Mouse (Mus musculus): ENCODE measurements around the gene Gm49373. TPM values are rescaled to one million over a fixed set of nuclear protein-coding genes. Genes with fewer than 3 reads are reported as not detected.

Gene Gm49373
- 0.20 and 0.27 TPM in 2 replicates for polyA plus RNA-seq (2012; rRNA removed)

- H3K36me3 ChIP-seq (ENCODE audit: control insufficient read depth, insufficient read depth, low read length): no peaks in the 10 kb centered on the region
- peak within 1 kb of the TSS; percentile 85 for H3K4me3 ChIP-seq (ENCODE audit: insufficient read depth, low read depth, low read length)
- H3K27ac ChIP-seq (ENCODE audit: insufficient read depth, low read depth, low read length): peak within 1 kb of the TSS; percentile 54
- peak; percentile 35 for TF ChIP-seq POLR2A (IDR thresholded peaks at IDR 0.05; ENCODE audit: low read depth, low read length)
- no peak for TF ChIP-seq CTCF (conservative IDR thresholded peaks at IDR 0.05; ENCODE audit: insufficient read depth, insufficient read length, low read depth, low read length)
- 2% methylated on average over 58 of the region's 58 CpGs for WGBS
- DNase-seq: peak; percentile 96
- peaks cover 4% of the 10 kb centered on the region; the same call in 1 of the 2 replicates for H3K4me1 ChIP-seq (ENCODE audit: control insufficient read depth, insufficient read depth, low read length)
- no peaks in the 10 kb centered on the region for H3K27me3 ChIP-seq (replicated peaks; ENCODE audit: control insufficient read depth, insufficient read depth, low read length)
These were observed at the start of gene Gm49373, which contains the start of gene Fdx1l for GRCm38 (mm10) chr9:21073044-21073840. TSS of gene Gm49373 (minus strand) at chr9:21073096. TSS of gene Fdx1l (minus strand) at chr9:21073614.

GRCm38 (mm10) chr9:21121483-21121882 lies 48.6 kb upstream of the Gm49373 start:
- Histone ChIP-seq H3K27me3 (replicated peaks; ENCODE audit: control insufficient read depth, insufficient read depth, low read length) (no peaks in the 10 kb centered on the region), H3K4me3 (ENCODE audit: insufficient read depth, low read depth, low read length) (no peak overlapping the region), H3K4me1 (ENCODE audit: control insufficient read depth, insufficient read depth, low read length) (no peaks in the 10 kb centered on the region), H3K27ac (ENCODE audit: insufficient read depth, low read depth, low read length) (no peak overlapping the region), H3K36me3 (ENCODE audit: control insufficient read depth, insufficient read depth, low read length) (no peaks in the 10 kb centered on the region)
- TF ChIP-seq POLR2A (IDR thresholded peaks at IDR 0.05; ENCODE audit: low read depth, low read length): no peak
- no peak for TF ChIP-seq CTCF (conservative IDR thresholded peaks at IDR 0.05; ENCODE audit: insufficient read depth, insufficient read length, low read depth, low read length)
- peak; percentile 48 for DNase-seq
- WGBS: 89% methylated on average over 16 of the region's 16 CpGs

DNA sequence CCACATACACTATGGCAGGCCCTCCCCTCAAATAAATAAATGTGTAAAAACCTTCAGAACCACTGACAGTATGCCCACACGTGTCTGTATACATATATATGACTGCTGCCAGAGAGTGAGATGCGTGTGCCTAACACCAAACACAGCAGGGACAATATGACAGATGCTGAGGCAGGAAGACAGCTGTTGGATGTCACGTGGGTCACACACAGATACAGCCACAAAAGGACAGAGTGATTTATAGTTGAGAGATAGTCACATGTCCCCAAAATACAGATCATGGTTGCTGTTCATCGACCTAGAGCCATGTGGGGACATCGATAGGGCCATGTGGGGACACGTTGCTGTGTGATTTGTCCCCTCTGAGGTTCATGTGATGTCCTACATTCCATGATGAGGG lies 44.2 kb upstream of the Gm49373 start:
- no peaks in the 10 kb centered on the region for H3K36me3 ChIP-seq (ENCODE audit: control insufficient read depth, insufficient read depth, low read length)
- no peak for DNase-seq
- no peaks in the 10 kb centered on the region for H3K27me3 ChIP-seq (replicated peaks; ENCODE audit: control insufficient read depth, insufficient read depth, low read length)
- H3K27ac ChIP-seq (ENCODE audit: insufficient read depth, low read depth, low read length): no peak overlapping the region
- H3K4me3 ChIP-seq (ENCODE audit: insufficient read depth, low read depth, low read length): no peak overlapping the region
- TF ChIP-seq CTCF (conservative IDR thresholded peaks at IDR 0.05; ENCODE audit: insufficient read depth, insufficient read length, low read depth, low read length) (no peak), POLR2A (IDR thresholded peaks at IDR 0.05; ENCODE audit: low read depth, low read length) (no peak)
- no peaks in the 10 kb centered on the region for H3K4me1 ChIP-seq (ENCODE audit: control insufficient read depth, insufficient read depth, low read length)
- WGBS: 65% methylated on average over 6 of the region's 6 CpGs

DNA sequence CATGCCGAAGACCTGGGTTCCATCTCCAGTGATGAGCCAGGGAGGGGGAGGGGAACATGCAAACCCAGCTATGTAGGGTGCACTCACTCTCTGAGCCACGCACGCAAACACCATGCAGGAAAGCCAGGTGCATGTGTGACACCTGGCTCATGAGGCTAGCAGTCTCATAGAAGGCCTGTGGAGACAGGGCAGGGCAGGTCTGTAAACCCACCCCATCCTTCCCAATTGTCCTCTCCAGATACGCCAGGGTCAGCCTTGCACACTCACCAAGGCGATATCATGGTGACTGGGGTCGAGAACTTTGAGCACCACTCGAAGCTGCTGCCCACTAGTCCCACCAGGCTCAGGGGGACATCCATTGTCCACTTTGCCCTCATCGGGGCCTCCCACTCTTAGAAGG lies 42.2 kb upstream of the Gm49373 start:
- Histone ChIP-seq H3K27me3 (replicated peaks; ENCODE audit: control insufficient read depth, insufficient read depth, low read length) (no peaks in the 10 kb centered on the region), H3K4me3 (ENCODE audit: insufficient read depth, low read depth, low read length) (no peak overlapping the region), H3K4me1 (ENCODE audit: control insufficient read depth, insufficient read depth, low read length) (no peaks in the 10 kb centered on the region), H3K36me3 (ENCODE audit: control insufficient read depth, insufficient read depth, low read length) (no peaks in the 10 kb centered on the region), H3K27ac (ENCODE audit: insufficient read depth, low read depth, low read length) (no peak overlapping the region)
- 91% methylated on average over 8 of the region's 8 CpGs for WGBS
- DNase-seq: no peak
- TF ChIP-seq CTCF (conservative IDR thresholded peaks at IDR 0.05; ENCODE audit: insufficient read depth, insufficient read length, low read depth, low read length) (no peak), POLR2A (IDR thresholded peaks at IDR 0.05; ENCODE audit: low read depth, low read length) (no peak)

DNA sequence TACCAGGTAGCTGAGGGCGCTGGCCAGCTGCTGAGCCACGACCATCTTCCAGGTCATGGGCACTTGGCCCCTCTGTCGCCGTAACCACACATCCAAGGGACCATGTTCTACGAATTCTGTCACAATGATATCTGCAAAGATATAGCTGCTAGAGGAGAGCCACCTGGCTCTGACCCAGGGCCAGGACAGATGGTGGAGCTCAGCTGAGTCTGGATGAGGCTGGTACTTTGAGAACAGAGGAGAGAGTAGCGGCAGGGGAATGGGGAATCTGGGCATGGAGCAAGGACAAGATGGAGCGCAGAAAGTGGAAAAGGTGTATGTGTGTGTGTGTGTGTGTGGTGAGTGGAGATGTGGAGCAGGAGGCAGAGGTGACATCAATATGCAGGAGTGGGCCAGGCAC lies 41.3 kb upstream of the Gm49373 start:
- H3K36me3 ChIP-seq (ENCODE audit: control insufficient read depth, insufficient read depth, low read length): no peaks in the 10 kb centered on the region
- no peaks in the 10 kb centered on the region for H3K27me3 ChIP-seq (replicated peaks; ENCODE audit: control insufficient read depth, insufficient read depth, low read length)
- WGBS: 88% methylated on average over 7 of the region's 7 CpGs
- DNase-seq: no peak
- no peaks in the 10 kb centered on the region for H3K4me1 ChIP-seq (ENCODE audit: control insufficient read depth, insufficient read depth, low read length)
- no peak overlapping the region for H3K27ac ChIP-seq (ENCODE audit: insufficient read depth, low read depth, low read length)
- TF ChIP-seq CTCF (conservative IDR thresholded peaks at IDR 0.05; ENCODE audit: insufficient read depth, insufficient read length, low read depth, low read length): no peak
- no peak overlapping the region for H3K4me3 ChIP-seq (ENCODE audit: insufficient read depth, low read depth, low read length)

DNA sequence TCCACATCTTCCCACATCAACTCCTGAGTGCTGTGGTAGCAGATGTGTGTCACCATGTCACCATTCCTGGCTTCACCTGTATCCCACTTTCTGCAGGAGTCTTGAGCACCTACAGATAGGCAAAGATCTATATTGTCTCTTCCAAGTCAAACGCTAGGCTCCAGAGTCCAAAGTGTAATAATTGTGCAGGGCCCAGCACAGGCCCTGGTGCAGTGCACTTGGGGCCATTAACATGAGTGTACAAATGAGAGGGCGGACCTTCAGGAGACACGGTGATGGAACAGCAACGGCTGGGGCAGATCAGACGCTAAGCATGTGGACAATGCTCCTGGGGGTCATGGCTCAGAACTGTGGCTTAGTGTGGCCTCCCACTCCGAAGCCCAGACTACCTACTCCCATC lies 40.9 kb upstream of the Gm49373 start:
- Histone ChIP-seq H3K36me3 (ENCODE audit: control insufficient read depth, insufficient read depth, low read length) (no peaks in the 10 kb centered on the region), H3K4me3 (ENCODE audit: insufficient read depth, low read depth, low read length) (no peak overlapping the region), H3K27ac (ENCODE audit: insufficient read depth, low read depth, low read length) (no peak overlapping the region), H3K4me1 (ENCODE audit: control insufficient read depth, insufficient read depth, low read length) (no peaks in the 10 kb centered on the region), H3K27me3 (replicated peaks; ENCODE audit: control insufficient read depth, insufficient read depth, low read length) (no peaks in the 10 kb centered on the region)
- TF ChIP-seq POLR2A (IDR thresholded peaks at IDR 0.05; ENCODE audit: low read depth, low read length) (no peak), CTCF (conservative IDR thresholded peaks at IDR 0.05; ENCODE audit: insufficient read depth, insufficient read length, low read depth, low read length) (no peak)
- no peak for DNase-seq
- 85% methylated on average over 6 of the region's 6 CpGs for WGBS

DNA sequence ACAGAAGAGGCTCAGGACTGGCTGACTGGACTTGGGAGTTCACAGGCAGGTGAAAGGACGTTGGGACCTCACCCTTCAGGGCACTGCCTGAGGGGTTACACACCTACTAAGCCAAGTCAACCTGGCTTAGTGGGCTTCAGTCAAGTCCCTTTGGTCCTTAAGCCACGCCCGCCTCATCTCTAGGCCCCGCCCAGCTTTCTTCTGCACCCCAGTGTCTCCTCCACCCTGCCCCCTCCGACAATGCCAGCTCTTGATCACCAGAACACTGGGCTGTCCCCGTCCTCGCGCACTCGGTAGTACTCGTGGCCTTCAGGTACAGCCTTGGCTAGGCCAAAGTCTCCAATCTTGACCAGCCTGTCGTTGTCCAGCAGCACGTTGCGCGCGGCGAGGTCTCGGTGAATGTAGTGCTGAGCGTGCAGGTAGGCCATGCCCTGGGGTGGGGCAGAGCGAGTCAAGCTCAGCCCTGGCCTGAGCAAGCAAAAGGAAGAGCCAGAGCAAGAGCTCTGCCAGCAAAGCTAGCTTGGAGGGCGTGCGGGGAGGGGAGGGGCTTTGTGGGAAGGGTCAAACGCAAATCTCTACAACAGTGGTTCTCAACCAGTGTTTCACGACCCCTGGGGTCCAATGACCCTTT lies 34.8 kb upstream of the Gm49373 start:
- Histone ChIP-seq H3K27ac (ENCODE audit: insufficient read depth, low read depth, low read length) (no peak overlapping the region), H3K4me3 (ENCODE audit: insufficient read depth, low read depth, low read length) (no peak overlapping the region), H3K4me1 (ENCODE audit: control insufficient read depth, insufficient read depth, low read length) (no peaks in the 10 kb centered on the region), H3K27me3 (replicated peaks; ENCODE audit: control insufficient read depth, insufficient read depth, low read length) (no peaks in the 10 kb centered on the region), H3K36me3 (ENCODE audit: control insufficient read depth, insufficient read depth, low read length) (no peaks in the 10 kb centered on the region)
- no peak for TF ChIP-seq CTCF (conservative IDR thresholded peaks at IDR 0.05; ENCODE audit: insufficient read depth, insufficient read length, low read depth, low read length)
- no peak for TF ChIP-seq POLR2A (IDR thresholded peaks at IDR 0.05; ENCODE audit: low read depth, low read length)
- 69% methylated on average over 23 of the region's 23 CpGs for WGBS
- DNase-seq: no peak
